Mouse (Mus musculus) monocyte, adult 5-6 weeks (primary cell): ENCODE measurements around the gene Sept11. TPM values are rescaled to one million over a fixed set of nuclear protein-coding genes. Genes with fewer than 3 reads are reported as not detected.

Source experiments
- ATAC-seq: fragments of 153-309, 156-312 bp; replicated peaks from 2 replicates; pipeline ENCODE4 v1.8.0; 2017; ENCODE audit warnings: mild to moderate bottlenecking; ENCODE audit not compliant: low TSS enrichment, insufficient number of reproducible peaks, severe bottlenecking, poor library complexity, low FRiP score
- total RNA-seq: library from RNA; stranded (forward); fragments of 200-1000, 200-491, 200-594 nt; gene quantifications from 3 replicates; pipeline ENCODE4 v1.2.3, GENCODE M21; 2017

Sept11 gene
- total RNA-seq, 1 experiment from 2014 or later, result 86.3 TPM

DNA sequence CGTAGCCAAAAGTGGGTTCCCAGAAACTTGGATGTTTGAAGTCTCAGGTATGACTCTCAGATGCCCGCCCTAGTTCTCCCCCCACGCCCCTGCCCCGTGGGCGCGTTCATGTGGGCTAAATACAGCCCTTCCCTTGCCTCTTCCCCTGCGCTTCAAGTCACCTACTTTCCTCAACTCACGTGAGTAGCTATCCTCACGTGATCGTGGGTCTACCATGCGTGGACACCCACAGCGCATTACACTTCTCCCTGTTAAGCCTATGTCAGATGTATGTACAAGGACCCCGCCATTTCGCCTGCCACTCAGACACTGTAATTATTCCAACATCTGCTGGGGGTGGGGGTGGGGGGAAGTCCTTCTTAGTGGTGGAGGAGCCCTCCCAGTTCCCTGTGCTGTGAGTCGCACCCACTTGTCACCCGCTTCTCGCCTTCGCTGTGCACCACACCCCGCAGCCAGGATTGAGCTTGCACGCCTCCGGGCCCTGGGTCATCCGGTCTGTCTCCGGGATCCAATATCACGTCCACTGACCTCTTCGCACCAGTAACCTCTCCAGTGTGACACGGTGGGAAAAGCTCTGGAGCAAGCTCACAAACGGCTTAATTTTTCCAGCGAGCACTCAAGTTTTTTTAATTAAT lies 973 bp upstream of the Sept11 start:
- ATAC-seq, result peak; percentile 49

DNA sequence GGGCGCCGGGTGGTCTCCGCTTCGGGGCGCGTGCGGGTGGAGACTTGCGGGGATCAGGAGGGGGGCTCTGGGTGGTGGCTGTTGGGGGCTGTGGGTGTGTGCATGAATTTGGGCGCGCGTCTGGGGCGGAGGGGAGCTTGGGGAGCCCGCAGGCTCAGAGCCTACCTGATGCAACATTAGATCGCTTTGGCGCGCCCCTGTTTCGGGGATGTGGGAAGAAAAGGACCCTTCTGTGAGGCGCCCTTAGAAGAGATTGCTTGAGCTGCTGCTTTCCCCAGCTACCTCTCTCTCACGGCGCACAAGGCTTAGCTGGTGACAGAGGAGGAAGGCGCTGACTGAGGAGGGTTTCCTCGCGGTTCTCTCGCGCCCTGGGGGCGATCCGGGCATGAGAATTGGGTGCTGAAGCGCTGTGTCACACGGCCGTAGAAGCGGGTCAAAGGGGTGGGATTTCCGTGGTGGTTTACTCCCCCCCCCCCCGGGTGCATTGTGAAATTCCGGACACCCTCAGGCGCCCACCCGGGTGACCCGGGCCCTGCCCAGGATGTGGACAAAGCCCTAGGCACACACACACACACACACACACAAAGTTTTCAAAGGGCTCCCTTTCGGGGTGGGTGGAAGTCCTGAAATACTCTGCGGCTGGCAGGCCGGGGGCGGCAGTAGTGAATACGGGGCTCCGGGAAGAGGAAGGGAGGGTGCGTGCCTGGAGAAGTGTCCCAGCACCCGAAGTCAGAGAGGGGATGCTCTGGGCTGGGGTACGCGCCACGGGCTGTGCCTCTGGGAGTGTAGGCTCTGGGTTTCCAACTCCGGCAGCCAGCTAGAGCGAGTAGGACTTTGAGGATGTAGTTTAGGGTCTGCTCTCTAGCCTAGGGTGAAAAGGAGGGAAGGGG lies 646 bp downstream of the Sept11 start:
- ATAC-seq, result 0 out of 2 replicates have a peak, but pooled peaks have one; percentile 2

DNA sequence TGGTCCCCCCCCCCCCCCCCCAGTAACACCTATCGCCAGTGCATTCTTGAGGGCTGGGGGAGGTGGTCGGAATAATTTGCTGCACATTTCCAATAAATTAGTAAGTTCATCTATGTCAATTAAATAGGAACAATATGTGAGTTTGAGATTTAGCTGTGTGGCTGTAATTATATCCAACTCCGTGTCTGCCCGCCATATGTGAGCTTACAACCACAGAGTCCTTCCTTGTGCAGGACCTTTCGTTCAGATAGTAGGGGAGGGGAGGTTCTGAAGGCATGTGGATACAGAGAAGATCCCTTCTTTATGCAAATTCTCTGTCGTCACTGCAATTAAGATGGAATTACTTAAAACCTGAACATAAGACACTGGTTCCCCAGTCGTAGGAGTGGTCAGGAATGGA lies 2.1 kb downstream of the Sept11 start:
- ATAC-seq, result no peak

DNA sequence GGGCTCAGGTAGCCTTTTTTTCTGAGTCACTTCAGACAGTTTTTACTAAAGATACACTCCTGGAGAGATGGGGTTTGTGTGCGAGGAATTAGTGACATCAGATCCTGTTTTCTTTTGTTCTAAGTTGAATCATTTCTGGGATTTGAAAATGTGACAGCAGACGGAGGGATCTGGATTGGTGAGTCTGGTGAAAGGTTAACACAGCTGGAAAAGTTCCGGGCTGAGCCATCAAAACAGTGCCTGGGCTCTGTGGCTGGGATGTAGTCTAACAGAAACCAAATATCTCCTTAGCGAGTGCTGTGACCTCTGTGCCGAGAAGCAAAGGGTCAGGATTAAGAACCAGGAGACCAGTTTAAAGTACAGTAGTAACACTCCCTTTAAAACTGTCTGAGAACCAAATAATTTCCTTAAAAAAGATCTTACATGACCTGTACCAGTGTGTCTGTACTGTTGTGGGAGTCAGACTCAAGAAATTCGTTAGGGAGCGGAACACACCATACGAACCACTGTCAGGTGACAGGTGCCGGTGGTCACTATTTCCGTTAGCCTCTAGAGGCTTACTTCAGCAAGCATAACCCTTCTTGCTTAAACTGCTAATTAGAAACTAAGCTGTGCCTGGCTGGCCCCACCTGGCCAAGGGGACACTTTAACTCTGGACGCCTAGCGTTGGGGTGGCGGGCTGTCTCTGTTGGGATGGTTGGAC lies 4.1 kb downstream of the Sept11 start:
- ATAC-seq, result no peak

DNA sequence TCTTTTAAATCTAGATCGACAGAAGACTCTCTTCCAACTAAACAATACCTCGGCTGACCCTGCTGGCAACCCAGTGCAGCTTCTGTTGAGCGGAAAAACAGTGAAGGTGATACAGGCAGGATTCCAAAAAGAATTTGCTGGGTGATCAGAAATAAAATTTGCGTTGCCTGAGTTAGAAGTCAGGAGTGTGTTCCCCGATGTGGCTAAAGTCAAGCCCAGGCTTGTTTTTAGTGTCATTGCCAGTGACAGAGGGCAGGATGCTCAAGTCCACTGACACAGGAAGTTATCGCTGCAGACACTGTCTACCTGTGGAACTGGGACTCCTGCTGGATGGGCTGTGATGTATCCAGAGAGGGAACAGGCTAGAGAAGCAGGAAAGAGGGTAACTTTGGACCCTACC lies 5.0 kb downstream of the Sept11 start:
- no peak for ATAC-seq

DNA sequence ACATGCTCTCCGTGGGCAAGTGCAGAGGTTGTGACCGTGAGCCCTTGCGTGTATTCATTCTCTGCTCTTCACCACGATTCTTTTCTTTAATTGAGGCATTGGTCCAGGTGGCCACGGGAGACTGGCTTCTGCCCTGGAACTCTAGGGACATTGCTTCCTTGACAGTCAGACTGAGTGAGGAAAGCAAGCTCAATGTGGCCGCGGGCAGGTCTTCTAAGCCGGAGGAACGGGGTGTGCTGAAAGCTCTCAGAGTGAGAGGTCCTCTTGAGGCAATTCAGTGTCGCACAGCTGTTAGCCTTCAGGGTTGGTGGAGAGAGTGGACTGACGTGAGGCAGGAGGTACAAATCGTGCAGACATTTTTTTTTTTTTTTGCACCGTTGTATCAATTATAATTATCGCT lies 5.6 kb downstream of the Sept11 start:
- ATAC-seq, result no peak

DNA sequence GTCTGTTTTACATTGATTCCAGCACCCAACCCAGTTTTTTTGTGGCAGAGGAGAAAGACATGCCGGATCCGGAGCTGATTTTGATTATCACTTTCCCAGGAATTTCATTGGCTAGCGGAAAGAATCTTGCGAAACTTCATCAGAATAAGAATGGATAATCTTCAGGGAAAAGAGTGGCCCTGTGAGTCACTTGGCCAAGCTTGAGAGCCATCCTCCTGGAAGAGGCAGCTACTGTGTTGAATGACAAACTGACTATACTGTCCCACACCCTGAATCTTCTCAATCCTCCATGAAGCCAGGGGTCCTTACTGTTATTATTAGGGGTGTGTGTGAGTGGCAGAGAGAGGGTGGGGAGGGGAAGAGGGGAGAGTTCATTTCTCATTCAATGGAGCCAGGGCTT lies 7.7 kb downstream of the Sept11 start:
- no peak for ATAC-seq

DNA sequence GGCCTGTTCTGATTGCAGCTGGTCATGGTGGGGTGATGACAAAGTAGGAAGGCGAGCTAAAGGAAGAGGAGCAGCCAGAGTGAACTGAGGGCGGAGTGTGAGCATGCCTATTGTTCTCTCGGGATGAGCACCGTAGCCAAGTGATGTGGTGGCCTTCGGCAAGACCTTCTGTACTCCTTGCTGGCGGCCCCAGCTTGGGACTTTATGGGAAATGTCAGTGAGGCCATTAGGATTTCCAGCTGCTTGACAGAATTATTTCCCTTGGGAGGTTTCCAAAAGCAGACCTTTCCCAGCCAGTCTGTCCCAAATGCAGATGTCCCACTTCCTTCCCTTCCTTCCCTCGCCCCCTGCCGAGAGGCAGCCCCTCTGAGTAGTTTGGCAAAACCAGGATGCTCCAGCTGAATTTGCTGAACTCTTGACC lies 8.1 kb downstream of the Sept11 start:
- no peak for ATAC-seq

DNA sequence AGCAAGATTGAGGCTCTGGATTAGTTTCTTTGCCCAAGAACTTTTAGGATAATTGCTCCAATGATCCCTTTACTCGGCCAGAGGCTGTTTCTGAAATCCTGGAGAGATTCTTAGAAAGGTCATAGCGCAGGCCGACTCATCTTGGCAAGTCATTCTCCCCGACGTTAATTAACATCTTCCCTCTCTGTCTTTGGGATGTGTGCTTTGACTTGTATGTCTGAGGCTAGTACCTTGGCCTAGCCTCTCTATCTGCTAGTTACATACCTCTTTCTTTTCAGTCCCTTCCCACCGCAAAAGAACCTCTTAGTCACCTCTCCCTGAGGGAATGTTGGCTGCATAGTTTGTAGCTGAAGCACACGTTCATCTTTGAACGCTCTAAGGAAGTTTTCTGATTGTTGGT lies 10.4 kb downstream of the Sept11 start:
- no peak for ATAC-seq

DNA sequence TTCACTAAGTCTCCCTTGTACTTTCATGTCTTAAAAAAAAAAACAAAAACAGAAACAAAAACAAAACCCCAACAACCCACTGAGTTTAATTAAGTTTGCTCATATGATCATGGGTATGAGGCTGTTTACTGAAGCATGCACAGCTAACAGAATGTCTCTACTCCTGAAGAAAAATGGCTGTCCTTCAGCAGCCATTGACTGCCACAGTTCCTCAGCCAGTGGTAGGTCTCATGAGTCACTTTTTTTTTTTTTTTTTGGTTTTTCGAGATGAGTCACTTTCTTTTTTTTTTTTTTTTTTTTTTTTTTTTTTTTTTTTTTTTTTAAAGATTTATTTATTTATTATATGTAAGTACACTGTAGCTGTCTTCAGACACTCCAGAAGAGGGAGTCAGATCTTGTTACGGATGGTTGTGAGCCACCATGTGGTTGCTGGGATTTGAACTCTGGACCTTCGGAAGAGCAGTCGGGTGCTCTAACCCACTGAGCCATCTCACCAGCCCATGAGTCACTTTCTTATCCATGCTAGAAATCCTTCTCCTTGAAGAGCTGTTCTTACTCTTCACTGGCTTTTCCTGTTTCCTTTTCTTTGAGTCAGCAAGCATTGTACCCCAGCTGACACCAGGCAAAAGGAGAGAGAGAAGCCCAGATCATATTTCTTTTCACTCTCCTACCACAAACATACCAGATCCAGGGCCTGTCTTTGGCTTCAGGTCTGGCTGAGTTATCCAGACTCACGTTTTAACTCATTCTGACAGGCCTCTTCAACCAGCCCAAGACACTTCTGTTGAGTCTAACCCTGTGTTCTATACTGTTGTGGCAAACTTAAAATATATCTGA lies 12.0 kb downstream of the Sept11 start:
- no peak for ATAC-seq

DNA sequence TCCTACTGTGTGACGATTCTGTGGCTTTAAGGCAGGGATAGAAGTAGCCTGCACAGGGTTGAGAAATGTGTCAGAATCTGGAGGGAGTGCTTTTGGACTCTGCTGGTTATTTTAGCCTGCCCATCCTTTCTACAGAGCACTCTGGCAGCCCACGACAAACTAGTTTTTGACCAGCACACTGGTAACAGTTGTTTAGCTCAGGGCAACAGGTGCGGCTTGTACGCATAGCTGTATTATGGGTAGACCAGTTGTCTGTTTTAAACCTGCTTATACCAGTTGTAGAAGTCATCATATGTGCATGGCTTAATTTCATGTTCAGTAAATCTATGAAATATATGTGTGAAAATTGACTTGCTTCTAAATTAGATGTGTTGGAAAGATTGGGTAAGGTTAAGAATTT lies 12.8 kb downstream of the Sept11 start:
- no peak for ATAC-seq

DNA sequence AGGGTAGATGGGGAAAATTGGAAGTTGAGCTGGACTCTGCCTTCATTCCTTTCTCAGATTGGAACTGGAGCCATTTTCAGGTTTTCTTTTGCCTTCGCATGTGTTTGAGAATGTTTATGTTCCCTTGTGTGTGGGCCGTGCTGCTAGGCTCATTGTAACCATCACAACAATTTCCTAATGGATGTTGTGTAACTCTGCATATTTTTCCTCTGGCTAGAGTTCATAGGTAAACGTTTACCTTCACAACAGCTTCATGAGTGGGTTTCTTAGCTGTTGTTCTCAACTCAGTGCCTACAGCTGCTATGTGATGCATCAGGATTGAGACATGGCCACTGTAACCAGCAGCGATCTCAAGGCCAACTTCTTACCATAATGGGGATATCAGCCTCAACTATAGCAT lies 15.5 kb downstream of the Sept11 start:
- ATAC-seq, result no peak

DNA sequence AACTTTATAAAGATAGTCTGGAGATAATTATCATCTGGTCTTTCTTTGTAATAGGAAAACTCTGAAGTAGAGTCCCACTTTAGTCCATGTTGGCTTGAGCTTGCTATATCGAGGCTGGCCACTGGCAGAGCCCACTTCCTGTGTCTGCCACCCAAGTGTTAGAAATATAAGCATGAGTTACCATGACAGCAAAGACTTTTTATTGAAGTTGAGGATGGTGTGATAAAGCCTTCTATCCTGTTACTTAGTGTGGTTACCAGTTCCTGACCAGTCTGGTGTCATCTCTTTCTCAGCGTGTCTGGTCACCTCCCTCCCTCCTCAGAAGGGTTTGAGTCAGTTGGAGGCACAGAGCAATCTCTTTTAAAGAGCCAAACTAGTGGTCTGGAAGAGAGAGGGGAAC lies 16.3 kb downstream of the Sept11 start:
- peak; percentile 83 for ATAC-seq

DNA sequence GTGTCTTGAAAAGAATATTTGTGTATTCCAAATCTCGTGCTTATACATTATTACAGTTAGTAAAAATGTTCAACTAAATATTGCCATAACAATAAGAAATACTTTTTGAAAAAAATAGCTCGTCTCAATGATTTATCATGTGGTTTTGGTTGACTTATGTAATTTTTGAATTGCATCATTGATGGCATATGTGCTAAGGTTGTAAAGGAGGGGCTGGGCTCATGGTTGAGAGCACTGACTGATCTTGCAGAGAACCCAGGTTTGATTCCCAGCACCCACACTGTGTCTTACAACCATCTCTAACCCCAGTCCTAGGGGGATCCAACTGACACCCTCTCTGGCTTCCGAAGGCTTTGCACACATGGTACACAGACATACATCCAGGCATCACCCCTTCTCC lies 19.1 kb downstream of the Sept11 start:
- ATAC-seq, result no peak

DNA sequence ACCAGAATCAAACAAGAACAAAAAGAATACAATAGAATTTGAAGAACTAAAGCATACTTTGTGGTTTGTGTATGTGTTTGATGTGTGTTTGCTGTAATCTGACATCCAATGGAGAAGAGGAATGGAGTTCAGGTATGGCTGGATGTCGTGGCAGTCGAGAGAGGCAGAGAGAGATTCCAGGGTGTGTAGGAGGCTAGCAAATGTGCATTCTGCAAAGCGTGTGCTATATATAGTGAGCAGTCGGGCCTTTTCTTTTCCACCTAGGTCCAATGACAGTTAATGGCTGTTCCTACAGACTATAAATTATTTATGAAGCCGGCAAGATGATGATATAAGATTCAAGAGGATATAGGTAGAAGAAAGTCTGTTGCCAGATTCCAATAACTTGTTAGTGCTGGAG lies 20.3 kb downstream of the Sept11 start:
- no peak for ATAC-seq

DNA sequence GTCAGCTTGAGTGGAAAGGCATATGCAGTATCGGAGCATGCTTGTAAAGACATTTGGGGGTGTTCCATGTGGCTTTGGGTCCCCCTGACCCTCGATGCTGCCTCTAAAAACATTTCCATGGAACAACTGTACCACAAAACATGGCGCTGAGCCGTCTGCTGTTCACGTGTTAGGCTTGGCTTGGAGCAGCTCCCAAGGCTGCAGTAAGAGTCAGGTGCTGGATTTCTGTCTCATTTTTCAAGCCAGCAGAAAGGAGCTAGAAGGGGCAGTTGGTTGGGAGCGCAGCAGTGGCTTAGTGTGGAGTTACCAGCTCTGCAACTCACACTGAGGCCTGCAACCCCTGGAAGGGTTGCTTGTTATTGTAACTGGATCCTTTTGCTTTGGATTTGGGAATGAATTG lies 21.3 kb downstream of the Sept11 start:
- ATAC-seq, result no peak

DNA sequence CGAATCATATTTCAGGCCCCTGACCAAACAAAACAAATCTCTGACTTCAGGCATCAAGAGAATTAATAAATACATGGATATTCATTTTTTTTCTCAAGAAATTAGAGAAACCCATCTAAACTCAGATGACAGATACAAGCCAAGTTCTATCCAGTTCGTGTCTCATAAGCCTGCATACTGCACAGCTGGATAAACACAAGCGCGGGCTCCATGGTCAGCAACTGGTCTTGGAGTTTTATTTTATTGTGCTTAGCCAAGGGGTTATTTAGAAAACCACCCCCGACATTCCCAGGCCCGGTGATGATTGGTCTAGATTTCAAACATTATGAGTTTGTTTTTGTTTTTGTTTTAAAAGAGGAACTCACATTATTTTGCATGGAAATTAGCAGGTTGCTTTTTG lies 21.8 kb downstream of the Sept11 start:
- no peak for ATAC-seq

DNA sequence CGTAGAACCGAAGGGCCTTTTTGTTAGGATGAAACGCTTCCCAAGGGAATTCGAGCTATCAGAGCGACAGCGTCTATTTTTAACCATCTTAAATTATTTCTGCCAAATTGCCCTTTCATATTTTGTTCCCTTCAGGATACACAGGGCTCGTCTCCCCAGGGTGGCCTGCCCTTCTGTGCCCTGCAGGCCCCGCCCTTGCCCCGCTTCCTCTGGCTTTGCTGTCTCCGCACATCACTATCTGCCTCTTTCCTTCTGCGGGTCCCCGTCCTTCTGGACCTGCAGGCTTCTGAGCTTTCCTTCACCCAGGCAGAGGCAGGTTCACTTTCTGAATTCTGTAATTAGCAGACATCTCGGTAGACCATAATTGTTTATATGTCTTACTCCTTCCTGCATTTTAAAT lies 22.6 kb downstream of the Sept11 start:
- ATAC-seq, result no peak

DNA sequence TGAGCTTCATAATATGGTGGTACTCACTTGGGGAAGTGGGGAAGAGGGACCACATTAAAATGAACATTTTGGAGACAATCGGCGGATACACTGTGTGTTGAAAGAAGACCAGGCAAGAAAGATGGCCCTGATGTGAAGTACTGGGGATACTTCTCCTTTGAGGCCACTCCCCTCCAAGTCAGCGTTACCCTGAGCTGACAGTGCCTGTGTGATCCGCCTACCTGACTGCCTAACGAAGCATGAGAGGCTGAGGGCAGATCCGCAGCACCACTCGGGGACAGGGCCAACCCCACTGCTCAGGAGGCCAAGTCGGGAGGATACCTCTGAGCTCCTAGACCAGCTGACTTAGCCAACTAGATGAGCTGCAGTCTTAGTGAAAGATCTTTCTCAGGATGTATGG lies 24.4 kb downstream of the Sept11 start:
- ATAC-seq, result peak; percentile 79
